Mouse (Mus musculus) midbrain, postnatal 0 days (tissue): ENCODE data around the gene Panx3. TPM values are rescaled to one million over a fixed set of nuclear protein-coding genes. Genes with fewer than 3 reads are reported as not detected.
A peak's percentile ranks its signal among the peaks of the same experiment; 100 is the strongest.

Source experiments
- ATAC-seq: fragments of 200-750 bp; cut with Nextera tagmentation; 2 replicates; pipeline ENCODE4 v1.8.0; 2017; ENCODE audit warnings: moderate number of reproducible peaks, mild to moderate bottlenecking, moderate TSS enrichment, moderate library complexity; ENCODE audit not compliant: low FRiP score
- DNase-seq: peaks from one replicate; pipeline ENCODE4 v3.0.0-alpha.2; 2015; ENCODE audit warnings: low spot score
- H3K27ac ChIP-seq: fragments of 300-500 bp; sonication (generic); 2 replicates; pipeline ENCODE4 v1.5.1; 2014; ENCODE audit warnings: low read depth, mild to moderate bottlenecking, low read length, mixed read lengths
- H3K27me3 ChIP-seq: fragments of 300-500 bp; sonication (generic); 2 replicates; pipeline ENCODE4 v1.6.1; 2014; ENCODE audit warnings: low read length, control low read depth, mixed read lengths; ENCODE audit not compliant: insufficient read depth
- H3K36me3 ChIP-seq: fragments of 300-500 bp; sonication (generic); 2 replicates; pipeline ENCODE4 v1.6.1; 2014; ENCODE audit warnings: low read length, control low read depth, mixed read lengths; ENCODE audit not compliant: insufficient read depth
- H3K4me1 ChIP-seq: fragments of 300-500 bp; sonication (generic); 2 replicates; pipeline ENCODE4 v1.6.1; 2014; ENCODE audit warnings: mild to moderate bottlenecking, control low read depth, antibody characterized with exemption, low read length, mixed read lengths; ENCODE audit not compliant: insufficient read depth
- H3K4me2 ChIP-seq: fragments of 300-500 bp; sonication (generic); 2 replicates; pipeline ENCODE4 v1.6.1; 2014; ENCODE audit warnings: low read depth, mild to moderate bottlenecking, low read length, mixed read lengths; ENCODE audit not compliant: poor library complexity, severe bottlenecking
- H3K4me3 ChIP-seq: fragments of 300-500 bp; sonication (generic); 2 replicates; pipeline ENCODE4 v1.5.1; 2014; ENCODE audit warnings: low read depth, mild to moderate bottlenecking, low read length, moderate library complexity
- H3K9ac ChIP-seq: fragments of 300-500 bp; sonication (generic); replicated peaks from 2 replicates; pipeline ENCODE4 v1.6.1; 2014; ENCODE audit warnings: mild to moderate bottlenecking, low read length, moderate library complexity, mixed read lengths; ENCODE audit not compliant: poor library complexity, severe bottlenecking
- H3K9me3 ChIP-seq: fragments of 300-500 bp; sonication (generic); 2 replicates; pipeline ENCODE4 v1.6.1; 2016; ENCODE audit warnings: low read length, control low read depth
- CTCF ChIP-seq: IDR thresholded peaks from 2 replicates; pipeline ENCODE4 v1.5.1; 2016; ENCODE audit warnings: antibody characterized with exemption, mild to moderate bottlenecking
- WGBS: fragments of 180-500 bp; shearing (Covaris S2); extraction: QIAGEN DNeasy Blood & Tissue Kit; methylation state at CpG from one replicate; pipeline ENCODE4 v1.1.7; 2014; 5-methylcytosine and 5-hydroxymethylcytosine counted together
- polyA plus RNA-seq: library from polyadenylated mRNA; unstranded; fragments of >200 nt; fragmentation: Nextera tagmentation; extraction: Ambion mirVana; gene quantifications from 2 replicates; pipeline ENCODE4 v1.2.1, GENCODE M21; 2015
- total RNA-seq: library from RNA; depleted of rRNA; stranded (reverse); fragments of >200 nt; gene quantifications from 2 replicates; pipeline ENCODE4 v1.2.3, GENCODE M21; 2014

The Panx3 gene
- total and polyA plus RNA-seq, 2 experiments from 2014 or later = 0.10 TPM; not detected in 1

GRCm38 (mm10) chr9:37629941-37630340 lies 39.1 kb downstream of the Panx3 start:
- no peak overlapping the region for H3K4me2 ChIP-seq
- TF ChIP-seq CTCF = no peak
- 95% methylated on average over 2 of the region's 2 CpGs for WGBS
- H3K4me1 ChIP-seq = peaks cover 16% of the 10 kb centered on the region
- no peak overlapping the region for H3K4me3 ChIP-seq
- no peaks in the 10 kb centered on the region for H3K9me3 ChIP-seq
- H3K9ac ChIP-seq = no peak overlapping the region
- no peaks in the 10 kb centered on the region for H3K27me3 ChIP-seq
- H3K36me3 ChIP-seq = no peaks in the 10 kb centered on the region
- H3K27ac ChIP-seq = no peak overlapping the region
- no peak for ATAC-seq
- no peak for DNase-seq

GRCm38 (mm10) chr9:37628581-37628980 lies 40.5 kb downstream of the Panx3 start:
- H3K9me3 ChIP-seq = no peaks in the 10 kb centered on the region
- no peak overlapping the region for H3K27ac ChIP-seq
- WGBS = 36% methylated on average over 4 of the region's 4 CpGs
- H3K36me3 ChIP-seq = no peaks in the 10 kb centered on the region
- H3K4me3 ChIP-seq = no peak overlapping the region
- no peaks in the 10 kb centered on the region for H3K27me3 ChIP-seq
- H3K4me1 ChIP-seq = peaks cover 18% of the 10 kb centered on the region
- DNase-seq = no peak
- TF ChIP-seq CTCF = no peak
- no peak for ATAC-seq
- H3K4me2 ChIP-seq = no peak overlapping the region
- H3K9ac ChIP-seq = no peak overlapping the region

GRCm38 (mm10) chr9:37627263-37627662 lies 41.8 kb downstream of the Panx3 start:
- no peaks in the 10 kb centered on the region for H3K36me3 ChIP-seq
- no peak for ATAC-seq
- no peaks in the 10 kb centered on the region for H3K9me3 ChIP-seq
- 97% methylated on average over 1 of the region's 1 CpGs for WGBS
- H3K27ac ChIP-seq = no peak overlapping the region
- no peak for DNase-seq
- TF ChIP-seq CTCF = no peak
- H3K4me1 ChIP-seq = peaks cover 18% of the 10 kb centered on the region
- no peak overlapping the region for H3K4me3 ChIP-seq
- H3K9ac ChIP-seq = no peak overlapping the region
- no peaks in the 10 kb centered on the region for H3K27me3 ChIP-seq
- no peak overlapping the region for H3K4me2 ChIP-seq

GRCm38 (mm10) chr9:37626103-37626567 lies 42.9 kb downstream of the Panx3 start:
- ATAC-seq (peak; percentile 41; the same call in 1 of the 2 replicates), DNase-seq (peak; percentile 22)
- TF ChIP-seq CTCF = no peak
- Histone ChIP-seq H3K4me1 (peaks cover 18% of the 10 kb centered on the region), H3K9ac (no peak overlapping the region), H3K36me3 (no peaks in the 10 kb centered on the region), H3K27ac (peak overlapping the region; percentile 76), H3K4me2 (peak overlapping the region; percentile 19), H3K9me3 (no peaks in the 10 kb centered on the region), H3K27me3 (no peaks in the 10 kb centered on the region), H3K4me3 (no peak overlapping the region)
- 4% methylated on average over 3 of the region's 3 CpGs for WGBS

GRCm38 (mm10) chr9:37625641-37626040 lies 43.4 kb downstream of the Panx3 start:
- Histone ChIP-seq H3K27me3 (no peaks in the 10 kb centered on the region), H3K4me2 (peak overlapping the region; percentile 19), H3K36me3 (no peaks in the 10 kb centered on the region), H3K9me3 (no peaks in the 10 kb centered on the region), H3K4me1 (peaks cover 18% of the 10 kb centered on the region), H3K4me3 (no peak overlapping the region), H3K9ac (no peak overlapping the region), H3K27ac (peak overlapping the region; percentile 76)
- DNase-seq (peak; percentile 72), ATAC-seq (peak; percentile 90)
- WGBS = 8% methylated on average over 7 of the region's 7 CpGs
- no peak for TF ChIP-seq CTCF

GRCm38 (mm10) chr9:37625129-37625528 lies 43.9 kb downstream of the Panx3 start:
- no peaks in the 10 kb centered on the region for H3K27me3 ChIP-seq
- TF ChIP-seq CTCF = no peak
- no peaks in the 10 kb centered on the region for H3K36me3 ChIP-seq
- peaks cover 18% of the 10 kb centered on the region for H3K4me1 ChIP-seq
- no peak overlapping the region for H3K4me3 ChIP-seq
- peak; percentile 34 for DNase-seq
- 16% methylated on average over 3 of the region's 3 CpGs for WGBS
- peak; percentile 58 for ATAC-seq
- no peaks in the 10 kb centered on the region for H3K9me3 ChIP-seq
- no peak overlapping the region; the same call in 1 of the 2 replicates for H3K4me2 ChIP-seq
- H3K9ac ChIP-seq = no peak overlapping the region
- H3K27ac ChIP-seq = peak overlapping the region; percentile 76
